Mouse (Mus musculus) heart, postnatal 0 days (tissue): ENCODE data around the gene Eras.

Experiments used
- CTCF ChIP-seq: IDR thresholded peaks from 2 replicates; pipeline ENCODE4 v1.5.1; 2016; ENCODE audit warnings: antibody characterized with exemption, control low read depth, low read depth
- EP300 ChIP-seq: IDR thresholded peaks from 2 replicates; pipeline ENCODE4 v1.6.1; 2016; ENCODE audit warnings: antibody characterized with exemption, low read depth

DNA sequence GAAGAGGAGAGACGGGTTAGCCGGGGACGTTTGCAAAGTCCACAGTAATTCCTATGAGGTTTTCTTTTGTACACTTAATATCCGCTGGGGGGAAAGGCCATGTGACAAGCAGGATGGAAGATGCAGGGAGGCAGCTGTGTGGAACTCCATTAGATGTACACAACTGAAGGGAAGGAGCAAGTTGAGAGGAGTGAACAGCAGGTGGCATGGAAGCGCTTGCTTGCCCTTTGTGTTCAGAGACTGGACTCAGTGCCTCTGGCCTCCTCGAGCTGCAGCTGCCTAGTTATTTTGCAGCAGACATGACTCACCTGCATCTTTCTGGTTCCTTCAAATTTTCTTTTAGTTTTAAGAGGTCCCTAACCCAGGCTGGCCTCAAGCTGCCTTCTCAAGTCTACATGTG is 17.9 kb downstream of the Eras start:
- peak; percentile 27; the same call in 1 of the 2 replicates for TF ChIP-seq CTCF
- no peak for TF ChIP-seq EP300
